Mouse (Mus musculus) ES-E14 (cell line): ENCODE data around the gene Rab3gap1.

ENCODE experiments used
- CHD2 ChIP-seq: IDR thresholded peaks from 2 replicates; pipeline ENCODE4 v1.6.1; 2014; ENCODE audit warnings: mild to moderate bottlenecking, low read depth, low read length, inconsistent platforms
- HCFC1 ChIP-seq: IDR thresholded peaks from 2 replicates; pipeline ENCODE4 v1.6.1; 2012; ENCODE audit warnings: low read length, inconsistent platforms, borderline replicate concordance; ENCODE audit not compliant: insufficient read depth

DNA sequence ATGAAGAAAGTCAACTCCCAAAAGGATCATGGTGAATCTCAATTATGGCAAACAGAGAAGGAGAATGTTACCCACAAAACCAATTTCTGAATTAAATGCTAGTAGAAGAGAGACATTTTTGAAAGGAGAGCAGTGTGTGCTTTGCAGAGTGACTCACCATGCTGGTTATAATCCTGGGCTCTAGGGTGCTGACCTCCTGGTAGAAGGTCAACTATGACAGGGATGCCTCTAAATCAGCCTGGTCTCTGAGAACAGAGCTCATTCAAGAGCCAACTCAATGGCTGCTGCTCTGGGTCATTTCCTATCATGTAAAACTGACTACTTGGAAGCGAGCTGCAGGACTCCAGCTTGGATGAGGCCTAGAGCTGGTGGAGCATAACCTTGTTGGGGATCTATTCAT is 92.6 kb downstream of the Rab3gap1 start:
- TF ChIP-seq CHD2 (no peak), HCFC1 (no peak)
